Mouse (Mus musculus) neural tube, embryonic 12.5 days (tissue): ENCODE data around the gene Grin2d. TPM values are rescaled to one million over a fixed set of nuclear protein-coding genes. Genes with fewer than 3 reads are reported as not detected.

Experiments used
- ATAC-seq: fragments of 200-750 bp; cut with Nextera tagmentation; 2 replicates; pipeline ENCODE4 v1.8.0; 2017; ENCODE audit warnings: low read depth, mild to moderate bottlenecking, moderate TSS enrichment, moderate library complexity; ENCODE audit not compliant: low FRiP score
- H3K27ac ChIP-seq: fragments of 300-500 bp; sonication (generic); 2 replicates; pipeline ENCODE4 v1.5.1; 2016
- H3K27me3 ChIP-seq: fragments of 300-500 bp; sonication (generic); replicated peaks from 2 replicates; pipeline ENCODE4 v1.6.1; 2016; ENCODE audit warnings: mild to moderate bottlenecking
- H3K36me3 ChIP-seq: fragments of 300-500 bp; sonication (generic); 2 replicates; pipeline ENCODE4 v1.6.1; 2016; ENCODE audit warnings: mild to moderate bottlenecking
- H3K4me1 ChIP-seq: fragments of 300-500 bp; sonication (generic); 2 replicates; pipeline ENCODE4 v1.6.1; 2016
- H3K4me2 ChIP-seq: fragments of 300-500 bp; sonication (generic); replicated peaks from 2 replicates; pipeline ENCODE4 v1.6.1; 2016; ENCODE audit warnings: mild to moderate bottlenecking
- H3K4me3 ChIP-seq: fragments of 300-500 bp; sonication (generic); 2 replicates; pipeline ENCODE4 v1.5.1; 2016
- H3K9ac ChIP-seq: fragments of 300-500 bp; sonication (generic); 2 replicates; pipeline ENCODE4 v1.6.1; 2016; ENCODE audit warnings: mild to moderate bottlenecking
- H3K9me3 ChIP-seq: fragments of 300-500 bp; sonication (generic); 2 replicates; pipeline ENCODE4 v1.6.1; 2016; ENCODE audit warnings: mild to moderate bottlenecking
- WGBS: fragments of 180-500 bp; shearing (Covaris S2); methylation state at CpG from one replicate; pipeline ENCODE4 v1.1.7; 2016; 5-methylcytosine and 5-hydroxymethylcytosine counted together
- polyA plus RNA-seq: library from polyadenylated mRNA; unstranded; fragments of >200 nt; fragmentation: Nextera tagmentation; extraction: Ambion mirVana; gene quantifications from 2 replicates; pipeline ENCODE4 v1.2.1, GENCODE M21; 2016

Gene Grin2d
- polyA plus RNA-seq, 1 experiment from 2014 or later = 1.5 TPM

DNA sequence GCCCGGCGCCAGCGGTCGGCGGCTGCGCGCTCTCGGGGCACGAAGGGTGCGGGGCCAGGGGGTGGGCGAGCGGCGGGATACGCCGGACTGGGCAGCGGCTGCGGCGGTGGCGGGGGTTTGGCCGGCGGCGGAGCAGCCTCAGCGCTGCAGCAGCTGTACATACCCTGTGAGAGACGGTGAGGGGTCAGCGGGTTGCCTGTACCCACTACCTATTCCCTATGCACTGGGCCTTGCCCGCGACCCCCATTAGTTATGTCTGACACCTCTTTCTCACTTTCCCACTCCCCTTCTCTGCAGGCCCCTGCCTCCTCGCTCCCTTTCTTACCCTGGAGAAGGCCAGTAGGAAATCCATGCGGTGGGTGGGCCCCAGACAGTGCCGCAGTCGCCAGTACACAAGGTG, 44.3 kb downstream of the Grin2d start:
- no peaks in the 10 kb centered on the region for H3K9me3 ChIP-seq
- peak overlapping the region; percentile 56 for H3K4me2 ChIP-seq
- peak overlapping the region; percentile 35 for H3K4me3 ChIP-seq
- H3K9ac ChIP-seq = 0 out of 2 replicates have a peak overlapping the region, but pooled peaks have one; percentile 40
- WGBS = 4% methylated on average over 23 of the region's 31 CpGs
- no peak overlapping the region for H3K27ac ChIP-seq
- peaks cover 27% of the 10 kb centered on the region for H3K4me1 ChIP-seq
- H3K27me3 ChIP-seq = peaks cover 51% of the 10 kb centered on the region
- ATAC-seq = no peak
- no peaks in the 10 kb centered on the region for H3K36me3 ChIP-seq

- Histone ChIP-seq H3K9me3 (no peaks in the 10 kb centered on the region), H3K4me3 (peak overlapping the region; percentile 35), H3K4me1 (peaks cover 27% of the 10 kb centered on the region), H3K36me3 (peaks cover 6% of the 10 kb centered on the region; the same call in 1 of the 2 replicates), H3K4me2 (peak overlapping the region; percentile 56), H3K9ac (peak overlapping the region; percentile 40), H3K27ac (no peak overlapping the region), H3K27me3 (peaks cover 51% of the 10 kb centered on the region)
- WGBS = 2% methylated on average over 84 of the region's 86 CpGs
- ATAC-seq = no peak
Observed at GRCm38 (mm10) chr7:45833148-45833790, 44.9 kb downstream of the Grin2d start.

DNA sequence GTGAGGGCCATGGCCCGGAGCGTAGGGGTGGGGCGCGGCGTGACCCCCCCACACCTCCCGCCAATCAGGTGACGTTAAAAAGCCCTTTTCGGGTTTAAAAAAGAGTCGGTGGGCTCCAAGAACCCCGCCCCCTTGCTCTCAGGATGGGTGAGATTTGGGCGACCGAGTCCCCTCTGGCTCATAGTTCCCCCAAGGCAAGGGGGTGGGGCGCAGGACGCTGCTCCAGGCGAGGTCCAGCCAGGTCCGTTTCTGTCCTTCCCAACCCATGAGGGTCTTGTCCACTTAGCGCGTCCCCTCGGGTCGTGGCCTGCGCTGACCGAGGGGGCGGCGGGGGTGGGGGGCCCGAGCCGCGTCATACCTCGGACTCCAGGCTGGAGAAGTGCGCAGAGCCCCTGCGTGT, 45.8 kb downstream of the Grin2d start:
- Histone ChIP-seq H3K4me3 (peak overlapping the region; percentile 35), H3K36me3 (peaks cover 14% of the 10 kb centered on the region), H3K4me1 (peaks cover 27% of the 10 kb centered on the region), H3K9me3 (no peaks in the 10 kb centered on the region), H3K9ac (no peak overlapping the region), H3K27me3 (peaks cover 51% of the 10 kb centered on the region), H3K4me2 (peak overlapping the region; percentile 56), H3K27ac (no peak overlapping the region)
- ATAC-seq = no peak
- WGBS = 9% methylated on average over 30 of the region's 30 CpGs

GRCm38 (mm10) chr7:45831128-45831525, 47.1 kb downstream of the Grin2d start:
- WGBS = 14% methylated on average over 5 of the region's 5 CpGs
- H3K27me3 ChIP-seq = peaks cover 47% of the 10 kb centered on the region
- H3K4me3 ChIP-seq = peak overlapping the region; percentile 81
- H3K36me3 ChIP-seq = peaks cover 27% of the 10 kb centered on the region
- H3K4me1 ChIP-seq = peaks cover 27% of the 10 kb centered on the region
- peak; percentile 46 for ATAC-seq
- H3K9me3 ChIP-seq = no peaks in the 10 kb centered on the region
- peak overlapping the region; percentile 84 for H3K4me2 ChIP-seq
- H3K9ac ChIP-seq = no peak overlapping the region
- 0 out of 2 replicates have a peak overlapping the region, but pooled peaks have one; percentile 17 for H3K27ac ChIP-seq

- Histone ChIP-seq H3K4me2 (peak within 1 kb of the TSS; percentile 84), H3K9ac (peak within 1 kb of the TSS; percentile 56), H3K36me3 (peaks cover 32% of the 10 kb centered on the region), H3K4me3 (peak within 1 kb of the TSS; percentile 81), H3K27ac (0 out of 2 replicates have a peak within 1 kb of the TSS, but pooled peaks have one; percentile 17), H3K4me1 (peaks cover 27% of the 10 kb centered on the region), H3K9me3 (no peaks in the 10 kb centered on the region), H3K27me3 (peaks cover 44% of the 10 kb centered on the region)
- WGBS = under 1% methylated on average over 35 of the region's 35 CpGs
- ATAC-seq = peak; percentile 89
Observed at GRCm38 (mm10) chr7:45830427-45831127, 47.6 kb downstream of the Grin2d start, which contains the start of gene Grwd1. Grwd1 (minus strand) TSS chr7:45830944.

- 91% methylated on average over 7 of the region's 7 CpGs for WGBS
- no peak overlapping the region for H3K27ac ChIP-seq
- H3K4me1 ChIP-seq = peaks cover 8% of the 10 kb centered on the region
- no peak overlapping the region for H3K4me2 ChIP-seq
- no peak overlapping the region for H3K9ac ChIP-seq
- H3K36me3 ChIP-seq = peaks cover 57% of the 10 kb centered on the region
- peaks cover 4% of the 10 kb centered on the region for H3K27me3 ChIP-seq
- H3K4me3 ChIP-seq = no peak overlapping the region
- no peaks in the 10 kb centered on the region for H3K9me3 ChIP-seq
- no peak for ATAC-seq
Observed at GRCm38 (mm10) chr7:45826631-45827030, 51.5 kb downstream of the Grin2d start.

- peaks cover 2% of the 10 kb centered on the region for H3K4me1 ChIP-seq
- 79% methylated on average over 7 of the region's 7 CpGs for WGBS
- peaks cover 57% of the 10 kb centered on the region for H3K36me3 ChIP-seq
- no peak within 1 kb of the TSS for H3K4me2 ChIP-seq
- no peak within 1 kb of the TSS for H3K27ac ChIP-seq
- no peak for ATAC-seq
- peaks cover 5% of the 10 kb centered on the region for H3K27me3 ChIP-seq
- no peaks in the 10 kb centered on the region for H3K9me3 ChIP-seq
- H3K9ac ChIP-seq = no peak within 1 kb of the TSS
- no peak within 1 kb of the TSS for H3K4me3 ChIP-seq
Observed at GRCm38 (mm10) chr7:45824598-45824997, 53.6 kb downstream of the Grin2d start, which contains the start of gene Kcnj14. Kcnj14 (minus strand) TSS chr7:45824782.

GRCm38 (mm10) chr7:45820913-45821312, 57.3 kb downstream of the Grin2d start:
- Histone ChIP-seq H3K9ac (no peak overlapping the region), H3K27ac (no peak overlapping the region), H3K4me1 (no peaks in the 10 kb centered on the region; the same call in 1 of the 2 replicates), H3K36me3 (peaks cover 28% of the 10 kb centered on the region), H3K4me2 (no peak overlapping the region), H3K4me3 (no peak overlapping the region), H3K27me3 (peaks cover 11% of the 10 kb centered on the region), H3K9me3 (no peaks in the 10 kb centered on the region)
- ATAC-seq = no peak

DNA sequence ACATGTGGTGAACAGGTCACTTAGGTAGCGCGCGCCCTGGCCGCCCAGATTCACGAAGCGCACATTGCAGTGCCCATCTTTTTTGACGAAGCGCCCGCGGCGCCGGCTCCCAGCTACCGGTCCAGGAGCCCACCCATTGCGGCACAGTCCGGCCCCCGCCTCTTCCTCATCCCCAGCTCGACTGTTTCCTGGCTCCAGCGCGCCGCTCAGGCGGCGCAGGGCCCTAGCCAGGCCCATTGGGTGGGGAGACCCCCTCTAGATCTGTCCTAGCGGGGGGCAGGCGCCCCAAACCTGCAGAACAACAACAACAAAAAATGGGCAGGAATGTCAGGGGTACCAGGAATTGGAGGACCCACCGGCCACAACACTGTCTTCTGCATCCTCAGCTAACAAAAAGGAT, 58.3 kb downstream of the Grin2d start:
- Histone ChIP-seq H3K27me3 (peaks cover 11% of the 10 kb centered on the region), H3K36me3 (peaks cover 17% of the 10 kb centered on the region), H3K9me3 (no peaks in the 10 kb centered on the region), H3K4me3 (no peak overlapping the region), H3K4me2 (peak overlapping the region; percentile 25), H3K9ac (no peak overlapping the region), H3K4me1 (peaks cover 8% of the 10 kb centered on the region), H3K27ac (no peak overlapping the region)
- 8% methylated on average over 25 of the region's 25 CpGs for WGBS
- ATAC-seq = no peak

DNA sequence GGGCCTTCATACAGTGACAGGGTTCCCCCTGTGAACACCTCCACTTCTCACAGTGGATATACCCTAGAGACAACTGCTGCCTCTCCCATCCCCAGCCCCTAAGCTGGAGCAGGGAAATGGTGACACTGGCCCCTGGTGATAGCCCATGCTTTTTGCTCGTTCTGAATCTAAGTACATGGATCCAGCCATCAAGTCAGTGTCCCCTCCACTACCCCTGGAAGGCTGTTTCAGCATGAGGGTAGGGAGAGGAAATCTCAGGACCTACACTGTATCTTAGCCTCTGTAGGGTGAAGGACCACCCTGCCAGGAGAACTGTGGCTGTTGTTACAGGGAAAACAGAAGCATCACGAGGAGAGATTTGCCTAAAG, 62.2 kb downstream of the Grin2d start:
- H3K9ac ChIP-seq = no peak overlapping the region

DNA sequence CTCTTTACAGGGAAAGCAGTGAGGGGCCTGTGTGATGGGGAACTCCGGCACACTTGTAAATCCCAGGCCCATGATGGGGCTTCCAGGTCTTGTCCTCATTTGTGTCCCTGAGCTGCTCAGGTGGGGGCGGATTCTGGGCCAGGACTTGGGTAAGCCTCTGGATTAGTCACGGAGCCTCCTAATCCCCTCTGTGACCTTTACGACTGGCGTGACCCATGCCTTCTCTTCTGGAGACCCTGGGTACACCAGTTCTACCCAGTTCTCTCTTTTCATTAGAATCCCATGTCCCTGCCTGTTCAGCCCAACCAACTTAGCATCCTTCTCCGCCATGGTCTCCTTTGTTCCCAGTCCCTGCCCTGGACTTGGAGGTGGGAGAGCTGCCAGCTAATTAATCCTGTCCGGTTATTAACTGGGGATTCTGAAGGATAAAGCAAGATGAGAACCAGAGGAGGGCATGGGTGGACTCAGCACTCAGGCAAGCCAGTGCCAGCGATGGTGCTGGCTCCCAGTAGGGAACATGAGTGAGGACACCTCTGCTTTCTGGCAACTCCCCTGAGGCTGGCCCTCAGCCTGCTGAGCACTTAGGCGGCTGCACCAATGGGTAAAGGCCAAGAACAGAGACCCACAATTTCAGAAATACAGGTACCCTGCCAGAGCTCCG, 62.7 kb downstream of the Grin2d start:
- H3K27ac ChIP-seq = no peak overlapping the region
- H3K4me1 ChIP-seq = peaks cover 26% of the 10 kb centered on the region
- H3K27me3 ChIP-seq = peaks cover 11% of the 10 kb centered on the region
- peak overlapping the region; percentile 60 for H3K4me2 ChIP-seq
- no peak overlapping the region for H3K9ac ChIP-seq
- H3K9me3 ChIP-seq = no peaks in the 10 kb centered on the region
- ATAC-seq = no peak
- peak overlapping the region; percentile 5; the same call in 1 of the 2 replicates for H3K4me3 ChIP-seq
- H3K36me3 ChIP-seq = peaks cover 25% of the 10 kb centered on the region
- 54% methylated on average over 10 of the region's 10 CpGs for WGBS

More for the DNA sequence above, 62.2 kb downstream of the Grin2d start:
- H3K4me2 ChIP-seq = no peak overlapping the region
- peaks cover 26% of the 10 kb centered on the region for H3K4me1 ChIP-seq
- no peak for ATAC-seq
- H3K27me3 ChIP-seq = peaks cover 11% of the 10 kb centered on the region
- H3K36me3 ChIP-seq = peaks cover 20% of the 10 kb centered on the region
- no peak overlapping the region for H3K27ac ChIP-seq
- no peaks in the 10 kb centered on the region for H3K9me3 ChIP-seq
- WGBS = 61% methylated on average over 2 of the region's 2 CpGs
- H3K4me3 ChIP-seq = peak overlapping the region; percentile 5; the same call in 1 of the 2 replicates

- H3K36me3 ChIP-seq = peaks cover 31% of the 10 kb centered on the region
- H3K27ac ChIP-seq = no peak overlapping the region
- peaks cover 8% of the 10 kb centered on the region for H3K27me3 ChIP-seq
- 0 out of 2 replicates have a peak overlapping the region, but pooled peaks have one; percentile 17 for H3K9ac ChIP-seq
- WGBS = 5% methylated on average over 5 of the region's 5 CpGs
- ATAC-seq = no peak
- peak overlapping the region; percentile 25 for H3K4me3 ChIP-seq
- no peaks in the 10 kb centered on the region for H3K9me3 ChIP-seq
- H3K4me2 ChIP-seq = peak overlapping the region; percentile 60
- peaks cover 26% of the 10 kb centered on the region for H3K4me1 ChIP-seq
Observed at GRCm38 (mm10) chr7:45814841-45815240, 63.3 kb downstream of the Grin2d start.
